Mouse (Mus musculus) forebrain, embryonic 14.5 days (tissue): Measurements from ENCODE around the gene Fopnl. TPM values are rescaled to one million over a fixed set of nuclear protein-coding genes. Genes with fewer than 3 reads are reported as not detected.

ENCODE experiments used
- ATAC-seq: fragments of 200-750 bp; cut with Nextera tagmentation; 2 replicates; pipeline ENCODE4 v1.8.0; 2017; ENCODE audit warnings: mild to moderate bottlenecking, moderate library complexity
- DNase-seq: peaks from one replicate; pipeline ENCODE4 v3.0.0-alpha.2; 2015; ENCODE audit warnings: low spot score
- H3K27ac ChIP-seq: fragments of 300-500 bp; sonication (generic); 2 replicates; pipeline ENCODE4 v1.5.1; 2014; ENCODE audit warnings: low read depth, mild to moderate bottlenecking, control low read depth, low read length, moderate library complexity
- H3K27me3 ChIP-seq: fragments of 300-500 bp; sonication (generic); replicated peaks from 2 replicates; pipeline ENCODE4 v1.6.1; 2014; ENCODE audit warnings: low read length, control low read depth, mixed read lengths; ENCODE audit not compliant: control insufficient read depth, insufficient read depth
- H3K36me3 ChIP-seq: fragments of 300-500 bp; sonication (generic); 2 replicates; pipeline ENCODE4 v1.6.1; 2014; ENCODE audit warnings: low read length, control low read depth; ENCODE audit not compliant: control insufficient read depth, insufficient read depth
- H3K4me1 ChIP-seq: fragments of 300-500 bp; sonication (generic); 2 replicates; pipeline ENCODE4 v1.6.1; 2014; ENCODE audit warnings: antibody characterized with exemption, low read length, control low read depth; ENCODE audit not compliant: control insufficient read depth, insufficient read depth
- H3K4me2 ChIP-seq: fragments of 300-500 bp; sonication (generic); 2 replicates; pipeline ENCODE4 v1.6.1; 2014; ENCODE audit warnings: mild to moderate bottlenecking, control low read depth, low read length
- H3K4me3 ChIP-seq: fragments of 300-500 bp; sonication (generic); 2 replicates; pipeline ENCODE4 v1.5.1; 2014; ENCODE audit warnings: low read depth, low read length, control low read depth
- H3K9ac ChIP-seq: fragments of 300-500 bp; sonication (generic); 2 replicates; pipeline ENCODE4 v1.6.1; 2014; ENCODE audit warnings: mild to moderate bottlenecking, low read length, control low read depth, moderate library complexity
- H3K9me3 ChIP-seq: fragments of 300-500 bp; sonication (generic); replicated peaks from 2 replicates; pipeline ENCODE4 v1.6.1; 2016; ENCODE audit warnings: low read length, control low read depth, mixed read lengths; ENCODE audit not compliant: control insufficient read depth
- WGBS: fragments of 180-500 bp; shearing (Covaris S2); extraction: QIAGEN DNeasy Blood & Tissue Kit; methylation state at CpG from one replicate; pipeline ENCODE4 v1.1.7; 2014; 5-methylcytosine and 5-hydroxymethylcytosine counted together
- polyA plus RNA-seq: library from polyadenylated mRNA; unstranded; fragments of >200 nt; fragmentation: Nextera tagmentation; extraction: Ambion mirVana; gene quantifications from 2 replicates; pipeline ENCODE4 v1.2.1, GENCODE M21; 2014

Gene Fopnl
- polyA plus RNA-seq, 1 experiment from 2014 or later: 234 TPM

- DNase-seq (no peak), ATAC-seq (no peak)
- Histone ChIP-seq H3K4me3 (no peak overlapping the region), H3K9me3 (no peaks in the 10 kb centered on the region), H3K36me3 (no peaks in the 10 kb centered on the region), H3K4me2 (no peak overlapping the region), H3K9ac (no peak overlapping the region), H3K27ac (no peak overlapping the region), H3K4me1 (peaks cover 2% of the 10 kb centered on the region; the same call in 1 of the 2 replicates), H3K27me3 (no peaks in the 10 kb centered on the region)
- WGBS: 61% methylated on average over 1 of the region's 1 CpGs
Observed at GRCm38 (mm10) chr16:14358531-14358930, 41.3 kb upstream of the Fopnl start.

GRCm38 (mm10) chr16:14357859-14358258 lies 40.7 kb upstream of the Fopnl start:
- Histone ChIP-seq H3K4me1 (peaks cover 2% of the 10 kb centered on the region; the same call in 1 of the 2 replicates), H3K27me3 (no peaks in the 10 kb centered on the region), H3K4me3 (no peak overlapping the region), H3K4me2 (no peak overlapping the region), H3K9me3 (no peaks in the 10 kb centered on the region), H3K9ac (no peak overlapping the region), H3K27ac (no peak overlapping the region), H3K36me3 (no peaks in the 10 kb centered on the region)
- ATAC-seq (no peak), DNase-seq (no peak)
- WGBS: 78% methylated on average over 2 of the region's 2 CpGs

- no peaks in the 10 kb centered on the region for H3K27me3 ChIP-seq
- H3K36me3 ChIP-seq: no peaks in the 10 kb centered on the region
- H3K27ac ChIP-seq: no peak overlapping the region
- H3K4me2 ChIP-seq: no peak overlapping the region
- DNase-seq (no peak), ATAC-seq (no peak)
- H3K4me1 ChIP-seq: no peaks in the 10 kb centered on the region
- H3K9ac ChIP-seq: no peak overlapping the region
- no peaks in the 10 kb centered on the region for H3K9me3 ChIP-seq
- H3K4me3 ChIP-seq: no peak overlapping the region
- 72% methylated on average over 5 of the region's 5 CpGs for WGBS
Observed at GRCm38 (mm10) chr16:14352663-14353062, 35.5 kb upstream of the Fopnl start.

- H3K4me2 ChIP-seq: no peak overlapping the region
- no peaks in the 10 kb centered on the region for H3K36me3 ChIP-seq
- no peak overlapping the region for H3K4me3 ChIP-seq
- H3K27ac ChIP-seq: no peak overlapping the region
- H3K27me3 ChIP-seq: no peaks in the 10 kb centered on the region
- no peak for ATAC-seq
- H3K9me3 ChIP-seq: no peaks in the 10 kb centered on the region
- WGBS: 91% methylated on average over 3 of the region's 3 CpGs
- no peak for DNase-seq
- H3K4me1 ChIP-seq: no peaks in the 10 kb centered on the region
- no peak overlapping the region for H3K9ac ChIP-seq
Observed at GRCm38 (mm10) chr16:14352234-14352633, 35.0 kb upstream of the Fopnl start.

- Histone ChIP-seq H3K36me3 (no peaks in the 10 kb centered on the region), H3K27ac (no peak overlapping the region), H3K27me3 (no peaks in the 10 kb centered on the region), H3K9me3 (no peaks in the 10 kb centered on the region), H3K4me1 (no peaks in the 10 kb centered on the region), H3K4me2 (no peak overlapping the region), H3K9ac (no peak overlapping the region), H3K4me3 (no peak overlapping the region)
- no peak for DNase-seq
- no peak for ATAC-seq
Observed at GRCm38 (mm10) chr16:14351571-14351970, 34.4 kb upstream of the Fopnl start.

- DNase-seq (no peak), ATAC-seq (no peak)
- Histone ChIP-seq H3K9ac (no peak overlapping the region), H3K4me1 (no peaks in the 10 kb centered on the region), H3K4me2 (no peak overlapping the region), H3K9me3 (no peaks in the 10 kb centered on the region), H3K27ac (no peak overlapping the region), H3K36me3 (no peaks in the 10 kb centered on the region), H3K27me3 (no peaks in the 10 kb centered on the region), H3K4me3 (no peak overlapping the region)
- WGBS: 70% methylated on average over 3 of the region's 3 CpGs
Observed at GRCm38 (mm10) chr16:14344967-14345366, 27.8 kb upstream of the Fopnl start.

- no peaks in the 10 kb centered on the region for H3K9me3 ChIP-seq
- H3K4me1 ChIP-seq: no peaks in the 10 kb centered on the region
- ATAC-seq (no peak), DNase-seq (no peak)
- WGBS: 61% methylated on average over 1 of the region's 1 CpGs
- H3K4me3 ChIP-seq: no peak overlapping the region
- no peak overlapping the region for H3K9ac ChIP-seq
- H3K36me3 ChIP-seq: no peaks in the 10 kb centered on the region
- H3K4me2 ChIP-seq: no peak overlapping the region
- H3K27me3 ChIP-seq: no peaks in the 10 kb centered on the region
- no peak overlapping the region for H3K27ac ChIP-seq
Observed at GRCm38 (mm10) chr16:14328156-14328555, 11.0 kb upstream of the Fopnl start.

GRCm38 (mm10) chr16:14320494-14320893 lies 3.3 kb upstream of the Fopnl start:
- Histone ChIP-seq H3K9ac (no peak overlapping the region), H3K27ac (no peak overlapping the region), H3K4me3 (no peak overlapping the region), H3K4me1 (peaks cover 10% of the 10 kb centered on the region), H3K27me3 (no peaks in the 10 kb centered on the region), H3K9me3 (no peaks in the 10 kb centered on the region), H3K36me3 (no peaks in the 10 kb centered on the region), H3K4me2 (no peak overlapping the region)
- ATAC-seq (no peak), DNase-seq (no peak)
- WGBS: 58% methylated on average over 1 of the region's 1 CpGs

GRCm38 (mm10) chr16:14319681-14320080 lies 2.5 kb upstream of the Fopnl start:
- no peaks in the 10 kb centered on the region for H3K9me3 ChIP-seq
- H3K36me3 ChIP-seq: no peaks in the 10 kb centered on the region
- no peak overlapping the region for H3K4me3 ChIP-seq
- WGBS: 92% methylated on average over 3 of the region's 3 CpGs
- no peak overlapping the region for H3K9ac ChIP-seq
- peaks cover 10% of the 10 kb centered on the region for H3K4me1 ChIP-seq
- H3K27me3 ChIP-seq: no peaks in the 10 kb centered on the region
- ATAC-seq (no peak), DNase-seq (no peak)
- H3K4me2 ChIP-seq: no peak overlapping the region
- no peak overlapping the region for H3K27ac ChIP-seq
